Mouse (Mus musculus) forebrain, embryonic 10.5 days (tissue): ENCODE measurements around the gene Insm2. TPM values are rescaled to one million over a fixed set of nuclear protein-coding genes. Genes with fewer than 3 reads are reported as not detected.
A peak's percentile ranks its signal among the peaks of the same experiment; 100 is the strongest.
"Not testable (repeated sequence)": the region's sequence is repeated elsewhere in the genome, so short reads cannot be mapped to it uniquely, and the experiment has no call there.

Source experiments
- DNase-seq: peaks from one replicate; pipeline ENCODE4 v3.0.0-alpha.2; 2017; ENCODE audit warnings: low spot score; ENCODE audit errors: extremely low spot score
- H3K27ac ChIP-seq: fragments of 300-500 bp; sonication (generic); 2 replicates; pipeline ENCODE4 v1.5.1; 2016; ENCODE audit warnings: mild to moderate bottlenecking
- H3K27me3 ChIP-seq: fragments of 300-500 bp; sonication (generic); 2 replicates; pipeline ENCODE4 v1.6.1; 2016; ENCODE audit warnings: mild to moderate bottlenecking; ENCODE audit not compliant: poor library complexity, severe bottlenecking
- H3K36me3 ChIP-seq: fragments of 300-500 bp; sonication (generic); replicated peaks from 2 replicates; pipeline ENCODE4 v1.6.1; 2016; ENCODE audit warnings: mild to moderate bottlenecking, moderate library complexity
- H3K4me1 ChIP-seq: fragments of 300-500 bp; sonication (generic); 2 replicates; pipeline ENCODE4 v1.6.1; 2016
- H3K4me3 ChIP-seq: fragments of 300-500 bp; sonication (generic); 2 replicates; pipeline ENCODE4 v1.5.1; 2016; ENCODE audit warnings: mild to moderate bottlenecking, moderate library complexity
- H3K9me3 ChIP-seq: fragments of 300-500 bp; sonication (generic); 2 replicates; pipeline ENCODE4 v1.6.1; 2016; ENCODE audit warnings: mild to moderate bottlenecking, moderate library complexity
- WGBS: fragments of 180-500 bp; shearing (Covaris S2); methylation state at CpG from one replicate; pipeline ENCODE4 v1.1.7; 2016; 5-methylcytosine and 5-hydroxymethylcytosine counted together
- polyA plus RNA-seq: library from polyadenylated mRNA; unstranded; fragments of >200 nt; fragmentation: Nextera tagmentation; extraction: Ambion mirVana; gene quantifications from 2 replicates; pipeline ENCODE4 v1.2.1, GENCODE M21; 2016

Gene Insm2
- polyA plus RNA-seq: 0.30 and 0.38 TPM in 2 replicates

- no peaks in the 10 kb centered on the region for H3K9me3 ChIP-seq
- DNase-seq: peak; percentile 43
- H3K27ac ChIP-seq: peak within 1 kb of the TSS; percentile 53; the same call in 1 of the 2 replicates
- H3K4me1 ChIP-seq: peaks cover 27% of the 10 kb centered on the region
- H3K4me3 ChIP-seq: peak within 1 kb of the TSS; percentile 59
- no peaks in the 10 kb centered on the region for H3K36me3 ChIP-seq
- WGBS: under 1% methylated on average over 77 of the region's 77 CpGs
- peaks cover 86% of the 10 kb centered on the region for H3K27me3 ChIP-seq
Measured at GRCm38 (mm10) chr12:55598887-55599561, at the start of gene Insm2. TSS of gene Insm2 (plus strand) at chr12:55599427.

DNA sequence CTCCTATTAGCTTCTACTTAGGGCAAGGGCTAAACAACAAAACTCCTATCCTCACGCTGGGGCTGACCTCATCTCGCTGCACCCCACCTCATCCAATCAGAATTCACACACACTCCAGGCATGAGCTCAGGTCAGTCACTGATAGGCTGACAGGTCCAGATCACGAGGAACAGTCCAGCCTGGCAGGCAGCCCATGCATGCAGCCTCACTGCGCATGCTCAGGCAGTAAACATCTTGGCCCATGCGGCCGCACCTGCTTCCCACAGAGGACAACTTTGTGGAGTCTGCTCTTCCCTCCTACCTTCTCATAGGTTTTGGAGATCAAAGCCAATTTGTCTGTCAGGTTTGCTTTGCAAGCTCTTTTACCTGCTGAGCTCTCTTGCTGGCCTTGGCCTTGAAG lies 44.3 kb upstream of the Insm2 start:
- WGBS: 87% methylated on average over 6 of the region's 6 CpGs

GRCm38 (mm10) chr12:55557866-55558265 lies 41.4 kb upstream of the Insm2 start:
- no peak for DNase-seq
- H3K27me3 ChIP-seq: no peaks in the 10 kb centered on the region
- 74% methylated on average over 6 of the region's 6 CpGs for WGBS
- no peaks in the 10 kb centered on the region for H3K36me3 ChIP-seq
- peaks cover 11% of the 10 kb centered on the region for H3K4me1 ChIP-seq
- no peak overlapping the region for H3K27ac ChIP-seq
- H3K4me3 ChIP-seq: no peak overlapping the region
- H3K9me3 ChIP-seq: no peaks in the 10 kb centered on the region

More for the DNA sequence above, 44.3 kb upstream of the Insm2 start:
- H3K36me3 ChIP-seq, H3K4me1 ChIP-seq, H3K27ac ChIP-seq, DNase-seq, H3K4me3 ChIP-seq, H3K9me3 ChIP-seq, H3K27me3 ChIP-seq: not testable (repeated sequence)

GRCm38 (mm10) chr12:55559184-55559855 lies 39.9 kb upstream of the Insm2 start:
- H3K36me3 ChIP-seq: no peaks in the 10 kb centered on the region
- H3K9me3 ChIP-seq: no peaks in the 10 kb centered on the region
- no peaks in the 10 kb centered on the region for H3K27me3 ChIP-seq
- WGBS: 88% methylated on average over 12 of the region's 12 CpGs
- H3K4me1 ChIP-seq: peaks cover 11% of the 10 kb centered on the region
- H3K4me3 ChIP-seq: no peak overlapping the region
- no peak overlapping the region for H3K27ac ChIP-seq
- no peak for DNase-seq

GRCm38 (mm10) chr12:55560025-55560690 lies 39.1 kb upstream of the Insm2 start:
- WGBS: 10% methylated on average over 19 of the region's 19 CpGs

GRCm38 (mm10) chr12:55563742-55564141 lies 35.5 kb upstream of the Insm2 start:
- no peaks in the 10 kb centered on the region for H3K27me3 ChIP-seq
- H3K9me3 ChIP-seq: no peaks in the 10 kb centered on the region
- H3K27ac ChIP-seq: no peak overlapping the region
- WGBS: 95% methylated on average over 3 of the region's 3 CpGs
- H3K4me1 ChIP-seq: peaks cover 14% of the 10 kb centered on the region
- no peaks in the 10 kb centered on the region for H3K36me3 ChIP-seq
- no peak for DNase-seq
- no peak overlapping the region for H3K4me3 ChIP-seq

More at GRCm38 (mm10) chr12:55560025-55560690, 39.1 kb upstream of the Insm2 start:
- H3K4me3 ChIP-seq: peak overlapping the region; percentile 47
- DNase-seq: no peak
- no peaks in the 10 kb centered on the region for H3K9me3 ChIP-seq
- no peaks in the 10 kb centered on the region for H3K27me3 ChIP-seq
- H3K4me1 ChIP-seq: peaks cover 11% of the 10 kb centered on the region
- no peaks in the 10 kb centered on the region for H3K36me3 ChIP-seq
- peak overlapping the region; percentile 25; the same call in 1 of the 2 replicates for H3K27ac ChIP-seq

DNA sequence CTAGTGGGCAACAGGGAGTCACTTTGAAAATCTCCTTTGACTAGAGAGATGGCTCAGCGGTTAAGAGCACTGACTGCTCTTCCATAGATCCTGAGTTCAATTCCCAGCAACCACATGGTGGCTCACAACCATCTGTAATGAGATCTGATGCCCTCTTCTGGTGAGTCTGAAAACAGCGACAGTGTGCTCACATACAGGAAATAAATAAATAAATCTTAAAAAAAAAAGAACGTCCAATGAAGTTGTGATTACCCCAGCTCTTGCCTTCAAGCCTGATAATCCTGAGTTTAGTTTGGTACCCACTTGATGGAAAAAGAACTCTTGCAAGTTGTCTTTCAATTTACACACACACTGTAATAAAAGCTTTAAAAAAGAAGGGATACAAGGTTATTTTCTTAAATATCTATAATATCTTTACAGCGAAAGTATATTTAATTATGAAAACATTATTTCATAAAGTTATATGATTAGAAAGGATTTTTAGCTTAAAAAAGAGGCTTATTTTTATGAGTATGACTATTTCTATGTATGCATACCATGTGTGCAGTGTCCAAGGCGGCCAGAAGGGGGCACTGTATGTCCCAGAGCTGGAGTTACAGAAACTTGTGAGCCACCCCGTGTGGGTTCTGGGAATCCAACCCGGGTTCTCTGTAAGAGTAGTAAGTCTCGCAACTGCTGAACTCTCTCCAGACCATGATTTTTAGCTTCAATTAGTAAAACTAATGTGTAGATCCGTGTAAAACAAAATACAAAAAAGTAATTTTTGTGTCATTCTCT lies 34.9 kb upstream of the Insm2 start:
- Histone ChIP-seq H3K4me1 (peaks cover 14% of the 10 kb centered on the region), H3K36me3 (no peaks in the 10 kb centered on the region), H3K27ac (no peak overlapping the region), H3K9me3 (no peaks in the 10 kb centered on the region), H3K27me3 (no peaks in the 10 kb centered on the region), H3K4me3 (no peak overlapping the region)
- 88% methylated on average over 9 of the region's 9 CpGs for WGBS
- DNase-seq: no peak

- no peaks in the 10 kb centered on the region for H3K27me3 ChIP-seq
- DNase-seq: no peak
- no peak within 1 kb of the TSS for H3K4me3 ChIP-seq
- no peaks in the 10 kb centered on the region for H3K36me3 ChIP-seq
- H3K4me1 ChIP-seq: peaks cover 7% of the 10 kb centered on the region
- no peak within 1 kb of the TSS for H3K27ac ChIP-seq
- WGBS: 97% methylated on average over 19 of the region's 19 CpGs
- H3K9me3 ChIP-seq: no peaks in the 10 kb centered on the region
Measured at GRCm38 (mm10) chr12:55565206-55565605, 34.0 kb upstream of the Insm2 start, which contains the start of gene Aldoart2. TSS of gene Aldoart2 (plus strand) at chr12:55565239.

GRCm38 (mm10) chr12:55565867-55566266 lies 33.4 kb upstream of the Insm2 start:
- H3K4me3 ChIP-seq: no peak overlapping the region
- 78% methylated on average over 9 of the region's 9 CpGs for WGBS
- H3K36me3 ChIP-seq: no peaks in the 10 kb centered on the region
- H3K27me3 ChIP-seq: no peaks in the 10 kb centered on the region
- H3K9me3 ChIP-seq: no peaks in the 10 kb centered on the region
- no peak for DNase-seq
- H3K4me1 ChIP-seq: peaks cover 5% of the 10 kb centered on the region; the same call in 1 of the 2 replicates
- H3K27ac ChIP-seq: no peak overlapping the region

DNA sequence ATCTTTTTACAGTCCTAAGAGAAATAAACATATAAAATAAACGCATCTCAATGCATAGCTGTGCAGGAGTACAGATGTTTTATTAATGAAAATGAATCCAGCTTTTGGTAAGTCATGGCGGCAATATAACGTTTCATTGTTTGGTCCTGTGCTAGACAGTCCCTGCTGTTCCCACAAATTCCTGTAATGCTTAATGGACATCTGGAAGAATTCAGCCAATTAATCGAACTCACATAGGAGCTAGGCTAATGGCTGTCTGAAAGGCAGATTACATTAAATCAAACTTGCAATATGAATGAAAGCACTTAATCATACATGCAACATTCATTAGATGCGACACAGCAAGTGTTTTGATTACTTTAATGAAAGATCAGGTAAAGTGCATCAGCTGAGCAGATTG lies 32.4 kb upstream of the Insm2 start:
- Histone ChIP-seq H3K4me1 (peaks cover 11% of the 10 kb centered on the region), H3K9me3 (no peaks in the 10 kb centered on the region), H3K27me3 (no peaks in the 10 kb centered on the region), H3K4me3 (no peak overlapping the region), H3K27ac (no peak overlapping the region), H3K36me3 (no peaks in the 10 kb centered on the region)
- WGBS: 89% methylated on average over 5 of the region's 5 CpGs
- DNase-seq: no peak

GRCm38 (mm10) chr12:55568466-55568865 lies 30.8 kb upstream of the Insm2 start:
- 79% methylated on average over 3 of the region's 3 CpGs for WGBS
- H3K27me3 ChIP-seq: no peaks in the 10 kb centered on the region
- H3K4me3 ChIP-seq: no peak overlapping the region
- peaks cover 23% of the 10 kb centered on the region for H3K4me1 ChIP-seq
- H3K9me3 ChIP-seq: no peaks in the 10 kb centered on the region
- no peak for DNase-seq
- no peaks in the 10 kb centered on the region for H3K36me3 ChIP-seq
- H3K27ac ChIP-seq: no peak overlapping the region

GRCm38 (mm10) chr12:55569676-55570075 lies 29.6 kb upstream of the Insm2 start:
- Histone ChIP-seq H3K27me3 (no peaks in the 10 kb centered on the region), H3K36me3 (no peaks in the 10 kb centered on the region), H3K4me1 (peaks cover 32% of the 10 kb centered on the region), H3K27ac (no peak overlapping the region), H3K9me3 (no peaks in the 10 kb centered on the region), H3K4me3 (no peak overlapping the region)
- DNase-seq: no peak
- WGBS: 84% methylated on average over 6 of the region's 6 CpGs
